Mouse (Mus musculus) Muller cell, postnatal 12 days (primary cell): ENCODE measurements around the gene Tyrobp.

ENCODE experiments used
- DNase-seq: peaks from one replicate; pipeline ENCODE4 v3.0.0-alpha.2; 2015; ENCODE audit errors: inconsistent ontology term

Gene Tyrobp

DNA sequence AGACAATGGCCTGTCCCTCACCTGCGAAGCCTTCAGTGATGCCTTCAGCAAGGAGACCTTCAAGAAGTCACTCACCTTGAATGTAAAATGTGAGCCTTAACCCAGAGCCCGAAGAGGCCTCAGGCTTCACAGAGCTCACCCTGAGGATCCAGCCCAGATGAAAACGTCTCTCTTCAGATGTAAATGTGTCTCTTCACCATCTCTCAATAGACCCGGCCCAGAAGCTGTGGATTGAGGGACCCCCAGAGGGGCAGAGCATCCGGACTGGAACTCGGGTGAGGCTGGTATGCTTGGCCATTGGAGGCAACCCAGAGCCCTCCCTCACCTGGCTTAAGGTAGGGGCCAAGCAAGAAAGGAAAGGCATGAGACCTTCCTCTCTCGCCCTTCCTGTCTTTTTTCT, 50.0 kb downstream of the Tyrobp start:
- DNase-seq, result no peak

DNA sequence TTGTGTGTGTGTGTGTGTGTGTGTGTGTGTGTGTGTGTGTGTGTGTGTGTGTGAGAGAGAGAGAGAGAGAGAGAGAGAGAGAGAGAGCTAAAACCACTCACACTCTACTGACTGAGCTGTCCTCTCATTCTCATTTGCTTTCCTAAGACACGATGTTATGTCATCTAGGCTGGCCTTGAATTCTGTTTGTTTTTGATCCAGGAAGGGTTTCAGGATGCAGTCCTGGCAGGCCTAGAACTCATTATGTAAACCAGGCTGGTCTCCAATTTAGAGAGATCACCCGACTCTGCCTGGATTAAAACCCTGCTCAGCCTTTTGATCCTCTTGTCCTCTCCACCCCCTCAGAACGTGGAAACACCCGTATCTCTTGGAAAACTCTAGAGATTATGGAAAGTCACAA, 50.4 kb downstream of the Tyrobp start:
- no peak for DNase-seq

DNA sequence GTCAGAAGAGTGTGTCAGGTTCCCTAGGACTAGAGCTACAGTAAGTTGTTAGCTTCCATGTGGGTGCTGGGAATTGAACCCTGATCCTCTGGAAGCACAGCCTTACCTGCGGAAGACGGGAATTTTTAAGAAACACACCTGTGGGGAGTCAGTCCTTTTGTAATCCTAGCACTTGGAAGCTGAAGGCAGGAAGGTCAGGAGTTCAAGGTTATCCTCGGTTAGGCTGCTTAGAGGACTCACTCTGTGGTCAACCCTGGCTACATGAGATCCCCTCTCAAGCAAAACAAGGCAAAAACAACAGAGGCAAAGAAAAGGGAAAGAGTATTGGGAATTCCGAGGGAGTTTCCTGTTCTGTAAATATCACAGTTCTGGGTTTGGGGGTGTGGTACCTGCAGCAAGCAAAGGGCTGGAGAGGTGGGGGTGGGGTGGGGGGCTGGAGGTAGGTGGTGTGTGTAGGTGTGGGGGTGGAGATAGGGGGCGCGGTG, 51.3 kb downstream of the Tyrobp start:
- DNase-seq, result no peak
